Mouse (Mus musculus) forebrain, embryonic 15.5 days (tissue): ENCODE measurements around the gene Slc35d1. TPM values are rescaled to one million over a fixed set of nuclear protein-coding genes. Genes with fewer than 3 reads are reported as not detected.
A peak's percentile ranks its signal among the peaks of the same experiment; 100 is the strongest.

Source experiments
- ATAC-seq: fragments of 200-750 bp; cut with Nextera tagmentation; replicated peaks from 2 replicates; pipeline ENCODE4 v1.8.0; 2017; ENCODE audit warnings: mild to moderate bottlenecking, moderate TSS enrichment, moderate library complexity
- H3K27ac ChIP-seq: fragments of 300-500 bp; sonication (generic); replicated peaks from 2 replicates; pipeline ENCODE4 v1.5.1; 2015; ENCODE audit warnings: mild to moderate bottlenecking, inconsistent platforms
- H3K27me3 ChIP-seq: fragments of 300-500 bp; sonication (generic); 2 replicates; pipeline ENCODE4 v1.6.1; 2015; ENCODE audit warnings: inconsistent platforms
- H3K36me3 ChIP-seq: fragments of 300-500 bp; sonication (generic); 2 replicates; pipeline ENCODE4 v1.6.1; 2015; ENCODE audit warnings: mild to moderate bottlenecking, inconsistent platforms
- H3K4me1 ChIP-seq: fragments of 300-500 bp; sonication (generic); 2 replicates; pipeline ENCODE4 v1.6.1; 2015; ENCODE audit warnings: inconsistent platforms
- H3K4me2 ChIP-seq: fragments of 300-500 bp; sonication (generic); replicated peaks from 2 replicates; pipeline ENCODE4 v1.6.1; 2015; ENCODE audit warnings: mild to moderate bottlenecking, inconsistent platforms
- H3K4me3 ChIP-seq: fragments of 300-500 bp; sonication (generic); 2 replicates; pipeline ENCODE4 v1.5.1; 2015; ENCODE audit warnings: mild to moderate bottlenecking, inconsistent platforms
- H3K9ac ChIP-seq: fragments of 300-500 bp; sonication (generic); replicated peaks from 2 replicates; pipeline ENCODE4 v1.6.1; 2015; ENCODE audit warnings: mild to moderate bottlenecking, inconsistent platforms
- H3K9me3 ChIP-seq: fragments of 300-500 bp; sonication (generic); 2 replicates; pipeline ENCODE4 v1.6.1; 2016; ENCODE audit warnings: inconsistent platforms
- WGBS: fragments of 180-500 bp; shearing (Covaris S2); methylation state at CpG from one replicate; pipeline ENCODE4 v1.1.7; 2015; ENCODE audit warnings: mixed read lengths; 5-methylcytosine and 5-hydroxymethylcytosine counted together
- polyA plus RNA-seq: library from polyadenylated mRNA; unstranded; fragments of >200 nt; fragmentation: Nextera tagmentation; extraction: Ambion mirVana; gene quantifications from 2 replicates; pipeline ENCODE4 v1.2.1, GENCODE M21; 2015

The Slc35d1 gene
- 4.4 and 5.0 TPM in 2 replicates for polyA plus RNA-seq

DNA sequence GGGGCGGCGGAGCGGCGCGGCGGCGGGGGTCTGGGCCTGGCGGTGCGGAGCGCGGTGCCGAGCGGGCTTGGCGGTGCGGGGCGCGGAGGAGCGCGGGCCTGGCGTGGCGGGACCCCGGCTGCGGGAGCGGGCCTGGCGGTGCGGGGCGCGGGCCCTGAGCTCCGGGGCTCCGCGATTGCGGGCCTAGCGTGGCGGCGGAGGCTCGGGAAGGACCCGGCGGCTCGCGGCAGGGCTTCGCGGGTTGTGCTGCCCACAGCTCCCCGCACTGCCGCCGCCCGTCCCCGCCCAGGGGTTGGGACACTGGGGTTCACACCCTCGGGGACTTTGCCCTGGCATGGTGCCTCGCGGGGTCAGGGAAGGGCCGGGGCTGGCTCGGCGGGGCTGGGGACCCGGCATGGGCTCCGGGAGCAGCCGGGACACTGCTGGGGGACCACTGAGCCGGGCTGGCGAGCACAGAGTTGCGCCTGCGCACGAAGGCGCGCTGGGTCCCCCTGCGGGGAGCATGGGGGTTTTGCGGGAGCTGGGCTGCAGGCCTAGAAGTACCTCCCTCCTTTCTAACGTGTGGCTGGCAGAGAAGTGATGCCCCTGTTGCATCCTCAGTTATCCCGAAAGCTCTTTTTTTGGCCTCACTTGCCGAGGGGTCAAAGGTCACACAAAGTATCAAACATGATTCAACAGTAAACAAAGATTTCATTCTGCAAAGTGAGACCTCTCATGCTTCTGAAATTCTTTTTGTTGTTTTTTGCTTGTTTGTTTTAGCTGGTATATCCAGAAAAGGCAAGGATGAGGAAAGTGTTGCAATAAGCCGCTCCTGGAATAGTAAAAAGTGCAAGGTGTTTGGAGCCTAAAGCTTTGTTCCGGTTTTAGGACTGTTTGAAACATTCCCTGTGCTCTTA is at the start of gene Slc35d1:
Slc35d1 (minus strand) TSS at position 240 of the 896 bp plus-strand sequence.
- 2% methylated on average over 70 of the region's 70 CpGs for WGBS
- ATAC-seq: peak; percentile 97

DNA sequence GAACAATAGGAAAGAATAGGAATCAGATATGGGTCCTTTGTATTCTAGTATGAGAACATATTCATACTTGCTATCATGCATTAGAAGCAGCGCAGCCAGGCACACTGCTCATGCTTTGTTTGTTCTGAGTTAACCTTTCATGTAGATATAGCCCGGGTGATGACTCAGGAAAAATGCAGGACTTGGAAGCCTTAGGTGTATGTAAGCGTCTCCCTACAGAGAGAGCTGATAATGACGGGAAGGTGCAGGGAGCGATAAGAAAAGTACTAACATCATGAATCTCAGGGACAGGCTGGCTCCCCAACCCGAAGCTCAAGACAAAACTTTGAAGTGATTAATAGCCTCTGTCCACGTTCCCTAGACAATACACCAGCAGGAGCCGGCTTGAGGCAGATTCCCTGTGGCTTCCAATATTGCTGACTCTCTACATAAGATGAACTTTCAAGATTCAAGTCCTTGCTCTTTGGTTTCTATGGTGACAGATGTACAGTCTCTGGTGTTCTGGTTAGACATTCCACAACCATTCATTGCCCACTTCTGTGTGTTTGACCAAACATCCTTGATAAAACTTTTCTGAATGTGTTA is 48.9 kb upstream of the Slc35d1 start:
- WGBS: 44% methylated on average over 8 of the region's 8 CpGs
- Histone ChIP-seq H3K9me3 (no peaks in the 10 kb centered on the region), H3K27me3 (no peaks in the 10 kb centered on the region), H3K36me3 (no peaks in the 10 kb centered on the region), H3K4me2 (no peak overlapping the region), H3K4me1 (no peaks in the 10 kb centered on the region), H3K9ac (no peak overlapping the region), H3K27ac (no peak overlapping the region), H3K4me3 (no peak overlapping the region)
- ATAC-seq: no peak

More for the DNA sequence above, at the start of gene Slc35d1:
- H3K4me3 ChIP-seq: peak within 1 kb of the TSS; percentile 95
- H3K36me3 ChIP-seq: 0 out of 2 replicates have a peak, but pooled peaks cover under 1% of the 10 kb centered on the region
- H3K4me1 ChIP-seq: peaks cover 16% of the 10 kb centered on the region
- peak within 1 kb of the TSS; percentile 98 for H3K9ac ChIP-seq
- H3K27ac ChIP-seq: peak within 1 kb of the TSS; percentile 98
- H3K4me2 ChIP-seq: peak within 1 kb of the TSS; percentile 83
- H3K27me3 ChIP-seq: no peaks in the 10 kb centered on the region
- H3K9me3 ChIP-seq: no peaks in the 10 kb centered on the region

DNA sequence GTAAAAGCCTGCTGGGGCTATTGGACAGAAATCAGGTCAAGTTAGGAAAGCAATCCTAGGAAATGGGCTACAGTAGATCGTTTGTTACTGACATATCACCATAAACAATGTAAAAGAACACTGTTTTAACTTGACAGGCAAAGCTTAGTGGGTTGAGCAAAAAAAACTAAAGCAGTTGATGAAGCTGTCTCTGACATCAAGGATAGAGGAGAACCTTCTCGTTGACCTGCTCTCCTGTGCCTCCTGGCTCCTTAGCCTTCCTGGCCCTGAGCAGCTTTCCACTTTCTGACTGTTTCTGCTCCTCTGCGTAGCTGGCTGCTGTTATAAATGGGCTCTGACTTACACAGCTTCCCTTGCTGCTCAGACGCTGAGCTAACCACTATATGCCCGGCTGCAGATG is 48.4 kb upstream of the Slc35d1 start:
- H3K4me2 ChIP-seq: no peak overlapping the region
- no peaks in the 10 kb centered on the region for H3K27me3 ChIP-seq
- no peak overlapping the region for H3K9ac ChIP-seq
- H3K9me3 ChIP-seq: no peaks in the 10 kb centered on the region
- WGBS: 72% methylated on average over 5 of the region's 5 CpGs
- no peaks in the 10 kb centered on the region for H3K4me1 ChIP-seq
- H3K27ac ChIP-seq: no peak overlapping the region
- no peaks in the 10 kb centered on the region for H3K36me3 ChIP-seq
- ATAC-seq: no peak
- no peak overlapping the region for H3K4me3 ChIP-seq

DNA sequence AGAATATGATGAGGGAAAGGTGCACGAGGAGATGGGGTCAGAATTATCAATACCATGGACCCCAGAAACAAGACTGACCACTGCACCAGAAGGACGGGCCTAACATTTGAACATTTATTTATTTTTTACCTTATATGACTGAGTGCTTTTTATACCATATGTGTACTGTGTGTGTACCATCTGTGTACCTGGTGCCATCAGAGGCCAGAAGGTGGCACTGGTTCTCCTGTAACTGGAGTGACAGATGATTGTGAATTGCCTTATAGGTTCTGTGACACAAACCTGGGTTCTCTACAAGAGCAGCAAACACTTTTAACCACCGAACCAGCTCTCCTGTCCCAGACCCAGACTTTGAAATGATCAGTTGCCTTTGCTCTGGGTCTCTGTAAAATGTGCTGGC is 43.9 kb upstream of the Slc35d1 start:
- no peaks in the 10 kb centered on the region for H3K9me3 ChIP-seq
- 73% methylated on average over 3 of the region's 3 CpGs for whole genome bisulfite sequencing
- no peak for ATAC-seq
- H3K36me3 ChIP-seq: no peaks in the 10 kb centered on the region
- H3K4me2 ChIP-seq: no peak overlapping the region
- no peaks in the 10 kb centered on the region for H3K27me3 ChIP-seq
- H3K9ac ChIP-seq: no peak overlapping the region
- H3K4me1 ChIP-seq: no peaks in the 10 kb centered on the region
- H3K27ac ChIP-seq: no peak overlapping the region
- H3K4me3 ChIP-seq: no peak overlapping the region

- ATAC-seq: no peak
- Histone ChIP-seq H3K9me3 (no peaks in the 10 kb centered on the region), H3K4me1 (no peaks in the 10 kb centered on the region), H3K27ac (no peak overlapping the region), H3K9ac (no peak overlapping the region), H3K36me3 (no peaks in the 10 kb centered on the region), H3K4me3 (no peak overlapping the region), H3K4me2 (no peak overlapping the region), H3K27me3 (no peaks in the 10 kb centered on the region)
- 78% methylated on average over 4 of the region's 4 CpGs for WGBS
Observed at GRCm38 (mm10) chr4:103253846-103254245, 38.9 kb upstream of the Slc35d1 start.

DNA sequence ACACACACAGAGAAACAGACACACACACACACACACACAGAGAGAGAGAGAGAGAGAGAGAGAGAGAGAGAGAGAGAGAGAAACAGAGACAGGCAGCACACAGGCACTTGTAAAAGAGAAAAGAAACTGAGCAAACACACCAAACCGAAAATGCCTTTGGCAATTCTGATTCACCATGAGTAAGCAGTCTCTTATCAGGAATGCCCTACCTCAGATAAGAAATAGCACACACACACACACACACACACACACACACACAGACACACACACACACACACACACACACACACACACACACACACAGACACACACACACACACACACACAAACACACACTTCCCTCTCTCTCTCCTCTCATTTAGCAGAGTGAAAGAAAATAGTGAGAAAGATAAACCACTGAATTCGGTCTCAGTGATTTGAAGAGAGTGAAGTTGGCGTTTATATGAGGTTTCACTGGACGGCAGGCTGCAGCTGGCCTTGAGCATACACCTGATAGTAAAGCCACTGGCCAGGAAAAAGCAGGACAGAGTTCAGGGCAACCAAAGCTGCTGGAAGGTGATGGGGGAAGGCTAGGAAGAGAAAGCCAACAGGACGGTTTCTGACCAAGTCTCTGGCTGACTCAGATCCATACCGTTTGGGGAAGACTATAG is 34.6 kb upstream of the Slc35d1 start:
- Histone ChIP-seq H3K4me1 (no peaks in the 10 kb centered on the region), H3K27me3 (no peaks in the 10 kb centered on the region), H3K36me3 (no peaks in the 10 kb centered on the region), H3K27ac (no peak overlapping the region), H3K4me2 (no peak overlapping the region), H3K9me3 (no peaks in the 10 kb centered on the region), H3K9ac (no peak overlapping the region), H3K4me3 (no peak overlapping the region)
- 73% methylated on average over 6 of the region's 6 CpGs for WGBS
- ATAC-seq: no peak

DNA sequence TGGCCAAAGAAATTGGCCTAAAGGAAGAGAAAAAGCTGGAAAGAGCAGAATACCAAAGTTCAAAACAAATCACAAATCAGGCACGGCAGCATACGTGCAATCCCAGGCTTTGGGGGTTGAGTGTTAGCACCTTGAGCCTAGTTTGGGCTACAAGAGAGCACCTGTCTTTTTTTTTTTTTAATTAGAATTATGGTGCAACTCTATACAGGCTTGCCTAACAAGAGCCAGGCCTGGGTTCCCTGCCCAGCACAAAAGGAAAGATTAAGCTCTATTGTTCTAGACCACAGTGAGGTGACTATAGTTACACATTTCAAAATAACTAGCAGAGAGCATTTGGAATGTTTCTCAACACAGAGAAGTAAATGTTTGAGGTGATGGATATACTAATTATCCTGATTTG is 32.8 kb upstream of the Slc35d1 start:
- H3K36me3 ChIP-seq: no peaks in the 10 kb centered on the region
- 69% methylated on average over 2 of the region's 2 CpGs for WGBS
- no peak overlapping the region for H3K4me3 ChIP-seq
- H3K27me3 ChIP-seq: no peaks in the 10 kb centered on the region
- H3K9me3 ChIP-seq: no peaks in the 10 kb centered on the region
- no peak overlapping the region for H3K4me2 ChIP-seq
- H3K9ac ChIP-seq: no peak overlapping the region
- no peak overlapping the region for H3K27ac ChIP-seq
- no peak for ATAC-seq
- H3K4me1 ChIP-seq: no peaks in the 10 kb centered on the region

GRCm38 (mm10) chr4:103247249-103247648 is 32.3 kb upstream of the Slc35d1 start:
- Histone ChIP-seq H3K27me3 (no peaks in the 10 kb centered on the region), H3K9me3 (no peaks in the 10 kb centered on the region), H3K4me2 (no peak overlapping the region), H3K9ac (no peak overlapping the region), H3K4me1 (no peaks in the 10 kb centered on the region), H3K27ac (no peak overlapping the region), H3K4me3 (no peak overlapping the region), H3K36me3 (no peaks in the 10 kb centered on the region)
- no peak for ATAC-seq
- WGBS: 89% methylated on average over 3 of the region's 3 CpGs

GRCm38 (mm10) chr4:103232156-103232555 is 17.2 kb upstream of the Slc35d1 start:
- WGBS: 33% methylated on average over 2 of the region's 2 CpGs

GRCm38 (mm10) chr4:103222854-103223253 is 7.9 kb upstream of the Slc35d1 start:
- ATAC-seq: no peak
- WGBS: 46% methylated on average over 9 of the region's 9 CpGs
- Histone ChIP-seq H3K27me3 (no peaks in the 10 kb centered on the region), H3K36me3 (no peaks in the 10 kb centered on the region), H3K9ac (no peak overlapping the region), H3K27ac (no peak overlapping the region), H3K9me3 (no peaks in the 10 kb centered on the region), H3K4me1 (no peaks in the 10 kb centered on the region), H3K4me3 (no peak overlapping the region), H3K4me2 (no peak overlapping the region)

More at GRCm38 (mm10) chr4:103232156-103232555, 17.2 kb upstream of the Slc35d1 start:
- ATAC-seq: no peak
- H3K27me3 ChIP-seq: no peaks in the 10 kb centered on the region
- H3K27ac ChIP-seq: no peak overlapping the region
- no peaks in the 10 kb centered on the region for H3K36me3 ChIP-seq
- no peak overlapping the region for H3K9ac ChIP-seq
- H3K4me2 ChIP-seq: no peak overlapping the region
- no peaks in the 10 kb centered on the region for H3K9me3 ChIP-seq
- no peaks in the 10 kb centered on the region for H3K4me1 ChIP-seq
- H3K4me3 ChIP-seq: no peak overlapping the region

DNA sequence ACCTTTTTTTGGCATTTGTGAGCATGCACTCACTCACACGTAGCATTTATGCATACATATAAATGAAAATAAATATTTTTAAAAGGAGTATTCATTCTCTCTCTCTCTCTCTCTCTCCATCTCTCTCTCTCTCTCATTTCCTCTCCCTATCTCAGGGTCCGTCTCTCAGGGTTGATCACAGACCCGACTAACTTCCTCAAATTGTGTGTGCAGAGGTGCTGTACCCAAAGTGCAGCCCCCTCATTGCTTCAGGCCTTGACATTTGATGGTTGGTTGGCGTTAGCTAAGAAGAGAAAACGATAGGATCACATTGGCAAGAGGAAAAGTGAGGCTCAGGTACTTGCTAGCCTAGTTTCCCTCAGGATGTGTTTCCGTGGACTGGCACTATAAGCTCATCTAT is 6.8 kb upstream of the Slc35d1 start:
- Histone ChIP-seq H3K4me2 (no peak overlapping the region), H3K27me3 (no peaks in the 10 kb centered on the region), H3K9ac (no peak overlapping the region), H3K4me1 (no peaks in the 10 kb centered on the region), H3K36me3 (no peaks in the 10 kb centered on the region), H3K4me3 (no peak overlapping the region), H3K9me3 (no peaks in the 10 kb centered on the region), H3K27ac (no peak overlapping the region)
- no peak for ATAC-seq
- WGBS: 79% methylated on average over 6 of the region's 6 CpGs

DNA sequence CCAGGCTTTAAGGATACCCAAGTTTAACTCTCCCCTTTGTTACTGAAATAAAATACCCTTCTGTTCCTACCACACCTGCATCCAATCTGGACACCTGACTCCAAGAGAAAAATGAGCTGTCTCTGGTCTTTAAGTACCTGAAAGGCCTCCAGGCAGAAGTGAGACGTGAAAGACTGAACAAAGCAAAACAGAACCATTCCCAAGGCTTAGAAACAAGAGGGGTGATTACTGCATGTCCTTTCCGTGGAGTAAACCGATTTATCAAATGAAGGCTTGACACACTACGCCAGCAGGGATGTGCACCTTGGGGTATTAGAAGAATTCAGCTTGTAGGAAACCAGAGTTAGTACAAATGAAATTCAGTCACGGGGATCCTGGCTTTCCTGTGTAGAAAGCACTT is 4.0 kb upstream of the Slc35d1 start:
- ATAC-seq: no peak
- Histone ChIP-seq H3K4me3 (no peak overlapping the region), H3K27ac (no peak overlapping the region), H3K9ac (no peak overlapping the region), H3K9me3 (no peaks in the 10 kb centered on the region), H3K4me2 (no peak overlapping the region), H3K27me3 (no peaks in the 10 kb centered on the region), H3K36me3 (no peaks in the 10 kb centered on the region), H3K4me1 (peaks cover 6% of the 10 kb centered on the region)
- 64% methylated on average over 5 of the region's 5 CpGs for WGBS
